Mouse (Mus musculus) midbrain, embryonic 14.5 days (tissue): Measurements from ENCODE around the gene Rorc. TPM values are rescaled to one million over a fixed set of nuclear protein-coding genes. Genes with fewer than 3 reads are reported as not detected.
A peak's percentile ranks its signal among the peaks of the same experiment; 100 is the strongest.

Experiments
- ATAC-seq: fragments of 200-750 bp; cut with Nextera tagmentation; 2 replicates; pipeline ENCODE4 v1.8.0; 2017; ENCODE audit warnings: moderate number of reproducible peaks, moderate library complexity; ENCODE audit not compliant: low FRiP score, low TSS enrichment
- DNase-seq: peaks from one replicate; pipeline ENCODE4 v3.0.0-alpha.2; 2015
- H3K27ac ChIP-seq: fragments of 300-500 bp; sonication (generic); replicated peaks from 2 replicates; pipeline ENCODE4 v1.5.1; 2014; ENCODE audit warnings: mild to moderate bottlenecking, low read depth, low read length, moderate library complexity
- H3K27me3 ChIP-seq: fragments of 300-500 bp; sonication (generic); 2 replicates; pipeline ENCODE4 v1.6.1; 2014; ENCODE audit warnings: low read length, control low read depth, mixed read lengths; ENCODE audit not compliant: control insufficient read depth, insufficient read depth
- H3K36me3 ChIP-seq: fragments of 300-500 bp; sonication (generic); 2 replicates; pipeline ENCODE4 v1.6.1; 2014; ENCODE audit warnings: low read length, control low read depth; ENCODE audit not compliant: control insufficient read depth, insufficient read depth
- H3K4me1 ChIP-seq: fragments of 300-500 bp; sonication (generic); 2 replicates; pipeline ENCODE4 v1.6.1; 2014; ENCODE audit warnings: mild to moderate bottlenecking, antibody characterized with exemption, low read length, control low read depth; ENCODE audit not compliant: control insufficient read depth, insufficient read depth
- H3K4me2 ChIP-seq: fragments of 300-500 bp; sonication (generic); 2 replicates; pipeline ENCODE4 v1.6.1; 2014; ENCODE audit warnings: mild to moderate bottlenecking, low read length, moderate library complexity
- H3K4me3 ChIP-seq: fragments of 300-500 bp; sonication (generic); replicated peaks from 2 replicates; pipeline ENCODE4 v1.5.1; 2014; ENCODE audit warnings: low read depth, low read length
- H3K9ac ChIP-seq: fragments of 300-500 bp; sonication (generic); replicated peaks from 2 replicates; pipeline ENCODE4 v1.6.1; 2014; ENCODE audit warnings: mild to moderate bottlenecking, low read length, moderate library complexity
- H3K9me3 ChIP-seq: fragments of 300-500 bp; sonication (generic); 2 replicates; pipeline ENCODE4 v1.6.1; 2016; ENCODE audit warnings: low read length, control low read depth, mixed read lengths; ENCODE audit not compliant: control insufficient read depth
- WGBS: fragments of 180-500 bp; shearing (Covaris S2); extraction: QIAGEN DNeasy Blood & Tissue Kit; methylation state at CpG from one replicate; pipeline ENCODE4 v1.1.7; 2014; 5-methylcytosine and 5-hydroxymethylcytosine counted together
- polyA plus RNA-seq: library from polyadenylated mRNA; unstranded; fragments of >200 nt; fragmentation: Nextera tagmentation; extraction: Ambion mirVana; gene quantifications from 2 replicates; pipeline ENCODE4 v1.2.1, GENCODE M21; 2014

Rorc gene
- polyA plus RNA-seq, 1 experiment from 2014 or later = 0.43 TPM

DNA sequence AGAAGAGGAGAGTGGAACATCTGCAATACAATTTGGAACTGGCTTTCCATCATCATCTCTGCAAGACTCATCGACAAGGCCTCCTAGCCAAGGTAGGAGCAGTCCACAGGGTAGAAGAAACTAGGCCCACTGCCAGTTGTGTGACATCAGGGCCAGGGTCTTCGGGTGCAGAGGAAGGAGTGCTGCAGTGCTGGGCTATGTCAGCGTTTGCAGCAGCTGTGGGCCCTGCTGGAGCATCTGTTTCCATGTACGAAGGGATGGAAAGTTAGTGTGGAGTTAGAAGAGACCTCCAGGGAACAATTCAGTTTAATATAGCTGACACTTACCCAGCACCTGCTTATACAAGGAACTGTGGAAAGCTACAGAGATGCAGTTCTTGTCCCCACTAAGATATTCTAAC lies 20.5 kb downstream of the Rorc start:
- Histone ChIP-seq H3K36me3 (no peaks in the 10 kb centered on the region), H3K9me3 (no peaks in the 10 kb centered on the region), H3K4me1 (no peaks in the 10 kb centered on the region), H3K9ac (no peak overlapping the region), H3K4me2 (no peak overlapping the region), H3K27me3 (no peaks in the 10 kb centered on the region), H3K27ac (no peak overlapping the region), H3K4me3 (no peak overlapping the region)
- 78% methylated on average over 4 of the region's 4 CpGs for WGBS
- DNase-seq (no peak), ATAC-seq (no peak)

DNA sequence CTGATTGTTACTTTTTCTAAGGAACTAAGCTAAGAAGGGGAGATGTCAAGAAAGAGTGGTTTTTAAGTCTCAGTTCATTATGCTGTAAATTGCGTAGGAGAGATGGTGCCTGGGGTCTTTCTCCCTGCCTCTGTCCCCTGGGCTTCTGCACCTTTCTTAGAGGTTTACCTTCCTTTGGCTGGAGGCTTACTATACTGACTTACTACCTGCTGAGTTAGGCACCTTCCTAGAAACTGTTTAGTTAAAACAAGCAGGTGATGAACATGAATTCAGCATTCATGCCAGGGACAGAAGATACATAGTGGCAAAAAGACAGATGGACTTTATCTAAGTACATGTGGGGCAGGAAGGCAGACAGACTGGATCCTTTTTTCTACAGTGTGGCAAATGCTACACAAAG lies 23.7 kb downstream of the Rorc start:
- Histone ChIP-seq H3K4me2 (no peak overlapping the region), H3K36me3 (no peaks in the 10 kb centered on the region), H3K27me3 (no peaks in the 10 kb centered on the region), H3K4me1 (peaks cover 12% of the 10 kb centered on the region; the same call in 1 of the 2 replicates), H3K27ac (no peak overlapping the region), H3K9me3 (no peaks in the 10 kb centered on the region), H3K9ac (no peak overlapping the region), H3K4me3 (no peak overlapping the region)
- ATAC-seq (no peak), DNase-seq (no peak)
- WGBS = 61% methylated on average over 1 of the region's 1 CpGs

DNA sequence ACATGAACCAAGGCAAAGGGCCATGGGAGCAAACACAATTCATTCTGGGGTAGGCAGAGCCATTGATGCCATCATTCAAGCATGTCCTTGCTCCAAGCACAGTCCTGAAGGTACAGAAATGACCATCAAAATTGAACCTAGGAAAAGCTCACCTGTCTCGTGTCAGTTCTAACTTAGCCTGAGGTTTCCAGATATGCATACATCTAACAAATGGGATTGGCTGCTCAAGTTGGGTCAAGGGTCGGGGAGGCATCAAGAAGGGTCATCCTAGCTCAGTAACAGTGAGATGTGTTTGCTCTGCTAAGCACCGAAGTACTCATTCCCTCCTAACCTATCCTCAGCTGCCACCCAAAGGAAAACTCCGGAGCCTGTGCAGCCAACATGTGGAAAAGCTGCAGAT lies 24.3 kb downstream of the Rorc start:
- H3K27me3 ChIP-seq = no peaks in the 10 kb centered on the region
- ATAC-seq = no peak
- no peak overlapping the region for H3K4me3 ChIP-seq
- no peak overlapping the region for H3K27ac ChIP-seq
- no peak for DNase-seq
- H3K9ac ChIP-seq = no peak overlapping the region
- peaks cover 12% of the 10 kb centered on the region; the same call in 1 of the 2 replicates for H3K4me1 ChIP-seq
- H3K9me3 ChIP-seq = no peaks in the 10 kb centered on the region
- H3K36me3 ChIP-seq = no peaks in the 10 kb centered on the region
- H3K4me2 ChIP-seq = no peak overlapping the region
- WGBS = 86% methylated on average over 4 of the region's 4 CpGs

DNA sequence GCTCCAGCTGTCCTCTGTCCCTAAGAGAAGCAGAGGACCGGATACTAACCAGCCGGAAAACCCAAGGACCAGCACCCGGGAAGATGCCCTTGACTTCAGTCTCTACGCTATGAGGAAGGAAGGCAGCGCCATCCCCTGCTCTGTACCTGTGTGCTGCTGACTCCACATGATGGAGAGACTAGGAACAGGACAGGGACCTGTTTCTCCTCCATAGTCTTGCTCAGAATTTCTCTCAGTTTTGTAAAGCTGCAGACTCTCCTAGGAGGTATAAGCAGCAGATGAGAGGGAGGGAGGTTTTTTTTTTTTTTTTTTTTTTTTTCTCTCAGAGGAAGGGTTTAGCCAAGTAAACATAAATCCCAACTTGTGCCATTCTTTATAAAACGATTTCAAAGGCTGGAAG lies 25.6 kb downstream of the Rorc start, which contains the start of gene Lingo4:
TSS of gene Lingo4 (plus strand) at position 301 of the 400 bp plus-strand sequence.
- WGBS = 75% methylated on average over 6 of the region's 6 CpGs

DNA sequence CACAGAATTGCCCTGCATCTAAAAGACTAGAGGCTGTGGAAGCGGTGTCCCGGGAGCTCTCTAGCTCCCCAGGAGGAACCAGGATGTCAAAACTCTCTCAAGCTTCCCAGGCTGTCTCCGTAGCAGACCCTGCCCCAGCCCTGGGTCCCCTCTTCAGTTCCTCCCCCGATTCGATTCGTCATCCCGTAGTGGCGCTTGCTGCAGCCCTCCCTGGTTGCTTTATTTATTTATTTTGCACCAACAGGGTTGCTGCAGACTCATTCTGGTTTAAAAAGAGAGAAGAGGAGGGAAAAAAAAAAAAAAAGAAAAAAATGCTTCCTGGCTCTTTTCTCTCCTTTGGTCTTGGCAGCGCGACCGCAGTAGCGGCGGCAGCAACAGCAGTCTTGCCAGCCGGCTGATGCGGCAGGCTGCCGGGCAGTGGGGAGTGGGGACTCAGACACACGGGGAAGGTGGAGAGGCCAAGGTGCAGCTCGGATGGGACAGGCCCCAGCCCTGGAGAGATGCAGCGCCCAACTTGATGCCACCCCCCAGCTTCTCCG lies 26.4 kb downstream of the Rorc start:
- H3K4me1 ChIP-seq = peaks cover 12% of the 10 kb centered on the region; the same call in 1 of the 2 replicates
- peak; percentile 75 for DNase-seq
- H3K36me3 ChIP-seq = no peaks in the 10 kb centered on the region
- H3K4me3 ChIP-seq = peak overlapping the region; percentile 35
- H3K4me2 ChIP-seq = peak overlapping the region; percentile 71
- H3K27ac ChIP-seq = no peak overlapping the region
- peak overlapping the region; percentile 61 for H3K9ac ChIP-seq
- 2% methylated on average over 17 of the region's 20 CpGs for WGBS
- ATAC-seq = peak; percentile 69; the same call in 1 of the 2 replicates
- H3K27me3 ChIP-seq = no peaks in the 10 kb centered on the region
- H3K9me3 ChIP-seq = no peaks in the 10 kb centered on the region

More for the DNA sequence above, 25.6 kb downstream of the Rorc start, which contains the start of gene Lingo4:
- Histone ChIP-seq H3K4me3 (peak within 1 kb of the TSS; percentile 35), H3K36me3 (no peaks in the 10 kb centered on the region), H3K27me3 (no peaks in the 10 kb centered on the region), H3K9ac (peak within 1 kb of the TSS; percentile 61), H3K27ac (no peak within 1 kb of the TSS), H3K9me3 (no peaks in the 10 kb centered on the region), H3K4me2 (peak within 1 kb of the TSS; percentile 71), H3K4me1 (peaks cover 12% of the 10 kb centered on the region; the same call in 1 of the 2 replicates)
- ATAC-seq = no peak
- DNase-seq = no peak

DNA sequence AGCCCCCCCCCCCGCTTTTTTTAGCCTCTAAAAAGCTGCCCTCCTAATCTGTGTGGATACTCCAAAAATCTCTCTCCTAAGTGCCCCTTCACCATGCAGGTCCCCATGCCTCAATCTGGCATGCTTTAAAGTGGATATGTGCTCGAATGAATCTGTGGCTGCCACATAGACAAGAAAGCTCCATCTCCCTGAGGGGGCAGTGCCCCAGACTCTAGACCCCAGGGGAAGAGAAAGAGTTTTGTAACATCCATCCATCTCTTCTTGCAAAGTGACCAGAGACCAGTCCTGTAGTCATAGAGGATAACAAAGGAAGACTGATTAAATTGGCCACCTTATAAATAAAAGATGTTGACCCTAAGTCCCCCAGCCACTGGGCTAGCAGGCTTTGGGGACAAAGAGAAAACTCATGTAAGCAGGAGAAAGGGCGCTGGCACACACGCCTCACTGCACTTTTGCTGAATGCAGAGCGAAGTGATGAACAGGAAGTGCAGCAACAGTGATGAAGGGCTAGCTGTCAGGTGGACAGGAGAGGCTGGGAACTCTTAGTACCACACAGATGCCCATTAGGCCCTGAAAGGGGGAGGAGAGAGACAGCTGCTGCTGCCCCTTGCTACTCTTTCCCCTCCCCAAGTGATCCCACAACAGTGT lies 27.2 kb downstream of the Rorc start:
- H3K27me3 ChIP-seq = no peaks in the 10 kb centered on the region
- peak overlapping the region; percentile 35 for H3K4me3 ChIP-seq
- peak overlapping the region; percentile 71 for H3K4me2 ChIP-seq
- H3K9ac ChIP-seq = peak overlapping the region; percentile 61
- DNase-seq (peak; percentile 25), ATAC-seq (no peak; the same call in 1 of the 2 replicates)
- 20% methylated on average over 5 of the region's 5 CpGs for WGBS
- no peak overlapping the region for H3K27ac ChIP-seq
- H3K4me1 ChIP-seq = peaks cover 12% of the 10 kb centered on the region; the same call in 1 of the 2 replicates
- no peaks in the 10 kb centered on the region for H3K9me3 ChIP-seq
- H3K36me3 ChIP-seq = no peaks in the 10 kb centered on the region

DNA sequence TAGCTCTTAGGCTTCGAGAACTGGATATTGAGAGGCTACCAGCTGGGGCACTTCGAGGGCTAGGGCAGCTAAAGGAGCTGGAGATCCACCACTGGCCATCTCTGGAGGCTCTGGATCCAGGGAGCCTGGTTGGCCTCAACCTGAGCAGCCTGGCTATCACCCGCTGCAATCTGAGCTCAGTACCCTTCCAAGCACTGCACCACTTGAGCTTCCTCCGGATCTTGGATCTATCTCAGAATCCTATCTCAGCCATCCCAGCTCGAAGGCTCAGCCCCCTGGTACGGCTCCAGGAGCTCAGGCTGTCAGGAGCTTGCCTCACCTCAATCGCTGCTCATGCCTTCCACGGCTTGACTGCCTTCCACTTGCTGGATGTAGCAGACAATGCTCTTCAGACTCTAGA lies 29.9 kb downstream of the Rorc start:
- ATAC-seq = no peak
- H3K9me3 ChIP-seq = no peaks in the 10 kb centered on the region
- WGBS = 75% methylated on average over 8 of the region's 8 CpGs

DNA sequence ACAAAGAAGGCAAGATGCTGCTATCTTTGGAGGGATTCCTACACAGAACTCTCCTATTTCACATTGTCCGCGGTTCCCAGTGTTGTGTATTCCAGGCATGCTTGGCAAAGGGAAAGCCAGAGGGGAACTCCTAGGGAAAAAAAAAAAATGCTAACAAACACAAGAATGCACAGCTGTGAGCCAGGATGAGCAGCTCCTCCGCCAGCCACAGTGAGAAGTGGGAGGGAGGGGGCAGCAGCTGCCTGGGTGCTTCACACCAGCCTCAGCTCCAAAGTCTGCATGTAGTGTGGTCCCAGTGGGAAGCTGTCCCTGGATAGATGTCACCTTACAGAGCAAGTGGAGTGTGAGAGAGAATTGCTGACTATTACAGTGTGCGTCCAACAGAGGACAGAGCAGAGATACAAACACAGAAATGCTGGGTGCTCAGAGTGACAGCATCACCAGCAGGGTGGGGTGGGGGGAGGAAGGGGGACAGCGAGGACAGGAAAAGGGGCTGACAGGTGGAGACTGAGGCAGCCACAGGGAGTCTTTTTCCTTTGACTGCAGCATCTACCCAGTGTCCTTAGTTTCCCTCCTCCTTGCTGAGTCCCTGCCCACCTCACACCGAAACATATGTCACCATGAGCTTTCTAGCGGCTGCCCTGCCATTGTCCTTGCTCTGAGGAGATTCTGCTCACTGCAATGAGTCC lies 31.9 kb downstream of the Rorc start:
- Histone ChIP-seq H3K9ac (0 out of 2 replicates have a peak overlapping the region, but pooled peaks have one; percentile 16), H3K4me3 (no peak overlapping the region), H3K9me3 (no peaks in the 10 kb centered on the region), H3K27ac (no peak overlapping the region), H3K4me1 (0 out of 2 replicates have a peak, but pooled peaks cover 3% of the 10 kb centered on the region), H3K27me3 (no peaks in the 10 kb centered on the region), H3K4me2 (no peak overlapping the region), H3K36me3 (no peaks in the 10 kb centered on the region)
- DNase-seq (peak; percentile 11), ATAC-seq (no peak)
- 30% methylated on average over 7 of the region's 7 CpGs for WGBS

More for the DNA sequence above, 29.9 kb downstream of the Rorc start:
- Histone ChIP-seq H3K27me3 (no peaks in the 10 kb centered on the region), H3K4me2 (no peak overlapping the region), H3K4me3 (no peak overlapping the region), H3K9ac (no peak overlapping the region), H3K36me3 (no peaks in the 10 kb centered on the region), H3K27ac (no peak overlapping the region), H3K4me1 (peaks cover 12% of the 10 kb centered on the region; the same call in 1 of the 2 replicates)
- DNase-seq = no peak
